Mouse (Mus musculus): ENCODE measurements around the gene Pdzd2.

DNA sequence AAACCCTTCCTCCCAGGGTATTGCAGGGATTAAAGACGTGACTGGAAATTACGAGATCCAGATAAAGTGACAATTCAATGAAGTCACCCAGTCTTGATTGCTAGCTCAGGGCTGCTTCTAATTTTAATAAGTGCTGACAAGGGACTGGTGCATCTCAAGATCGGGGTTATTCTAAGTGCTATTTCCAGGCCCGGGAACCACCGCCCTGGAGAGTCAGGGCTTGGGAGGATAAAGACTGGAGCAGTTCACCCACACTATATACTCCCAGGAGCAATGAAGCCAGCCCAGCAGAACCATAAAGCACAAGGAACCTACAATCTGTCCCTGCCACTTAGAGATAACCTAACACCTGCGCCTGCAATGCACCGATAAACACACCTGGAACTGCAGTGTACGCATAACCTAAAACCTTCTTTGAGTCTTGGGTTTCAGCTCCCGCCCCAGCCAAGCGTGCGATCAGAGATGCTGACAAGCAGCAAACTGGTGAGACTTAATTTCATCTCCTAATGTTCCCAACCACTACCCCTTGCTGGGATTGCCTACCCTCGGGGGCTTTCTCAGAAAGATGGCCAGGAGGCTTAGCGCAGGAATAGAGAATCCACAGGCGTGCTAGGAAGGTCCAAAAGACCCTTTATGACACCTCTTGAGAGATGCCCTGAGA lies 101.2 kb downstream of the Pdzd2 start:
- TF ChIP-seq CTCF (IDR thresholded peaks at IDR 0.05; ENCODE audit: borderline replicate concordance, control insufficient read depth, extremely low read depth, insufficient read depth, low read length, poor library complexity) (no peak), POLR2A (IDR thresholded peaks at IDR 0.05; ENCODE audit: control insufficient read depth, extremely low read depth, insufficient read depth, low read length, poor library complexity) (no peak)
